Comparison of ENCODE assay signal across 25 mouse cellular contexts in genomic region chr1:162247216-162247615, GRCm38 (mm10).
DNase-seq lines count a peak whose midpoint lies in the region; ATAC-seq and TF ChIP-seq lines count a peak whose summit lies in the region.
"Had no signal": no experiment of that assay in that cellular context is flagged by ENCODE, and none has a peak within 500 bp of the region (broad histone marks: within the 10 kb centered on the region; RNA-seq: fewer than 3 reads in every experiment).

No protein-coding gene starts in this region.

- H3K4me2 ChIP-seq in liver, embryonic 11.5 days = no peak overlapping the region
- no peak overlapping the region for H3K4me2 ChIP-seq in liver, postnatal 0 days (ENCODE audit: low read depth, low read length)
- H3K4me2 ChIP-seq: embryonic facial prominence, embryonic 12.5 days; forebrain, embryonic 13.5 days had no signal

- no peak overlapping the region for H3K4me3 ChIP-seq in liver, adult 2 months (ENCODE audit: insufficient read depth, low read depth, low read length)
- no peak overlapping the region for H3K4me3 ChIP-seq in liver, embryonic 11.5 days (ENCODE audit: low read depth, low read length)
- H3K4me3 ChIP-seq in liver, postnatal 0 days (ENCODE audit: low read depth, low read length) = no peak overlapping the region
- H3K4me3 ChIP-seq: embryonic facial prominence, embryonic 10.5 days; embryonic facial prominence, embryonic 12.5 days; forebrain, embryonic 13.5 days had no signal

- ATAC-seq in liver, embryonic 11.5 days (replicated peaks; ENCODE audit: low FRiP score) = no peak
- peak; percentile 97 for ATAC-seq in liver, postnatal 0 days
- ATAC-seq: activated CD4-positive, CD25-positive, alpha-beta regulatory T cell, adult 4 months; CD4-positive, CD25-positive, alpha-beta regulatory T cell, adult 4 months; forebrain, embryonic 13.5 days; Patski had no signal

- WGBS in liver, adult 2 months = 24% methylated on average over 5 of the region's 5 CpGs
- 86% methylated on average over 5 of the region's 5 CpGs for WGBS in liver, embryonic 11.5 days
- WGBS in liver, postnatal 0 days (ENCODE audit: insufficient replicate concordance) = 62% methylated on average over 5 of the region's 5 CpGs

- no peaks in the 10 kb centered on the region for H3K9me3 ChIP-seq in liver, embryonic 11.5 days (ENCODE audit: control insufficient read depth, low read length)
- H3K9me3 ChIP-seq in liver, postnatal 0 days (ENCODE audit: low read length) = no peaks in the 10 kb centered on the region
- H3K9me3 ChIP-seq: embryonic facial prominence, embryonic 10.5 days; embryonic facial prominence, embryonic 12.5 days; forebrain, embryonic 13.5 days; G1E had no signal

- H3K27ac ChIP-seq in liver, adult 2 months (replicated peaks; ENCODE audit: insufficient read depth, low read depth, low read length) = no peak overlapping the region
- H3K27ac ChIP-seq in liver, embryonic 11.5 days (ENCODE audit: low read depth, low read length) = no peak overlapping the region
- H3K27ac ChIP-seq in liver, postnatal 0 days (ENCODE audit: low read depth) = peak overlapping the region; percentile 62; the same call in 1 of the 2 replicates
- H3K27ac ChIP-seq: embryonic facial prominence, embryonic 10.5 days; embryonic facial prominence, embryonic 12.5 days; forebrain, embryonic 13.5 days had no signal

- TF ChIP-seq CTCF in liver, adult 2 months (IDR thresholded peaks at IDR 0.05; ENCODE audit: low read depth, low read length) = no peak
- no peak for TF ChIP-seq CTCF in liver, postnatal 0 days (IDR thresholded peaks at IDR 0.05; ENCODE audit: low read depth)

- no peak overlapping the region for H3K9ac ChIP-seq in liver, adult 2 months (ENCODE audit: low read depth, low read length)
- no peak overlapping the region for H3K9ac ChIP-seq in liver, embryonic 11.5 days (ENCODE audit: low read depth, low read length)
- no peak overlapping the region for H3K9ac ChIP-seq in liver, postnatal 0 days (replicated peaks)
- H3K9ac ChIP-seq: embryonic facial prominence, embryonic 12.5 days; forebrain, embryonic 13.5 days had no signal

- no peak for TF ChIP-seq POLR2A in liver, adult 2 months (IDR thresholded peaks at IDR 0.05; ENCODE audit: extremely low read depth, insufficient read depth, low read length)

- peak; percentile 79 for TF ChIP-seq EP300 in liver, postnatal 0 days (IDR thresholded peaks at IDR 0.05; ENCODE audit: low read depth)

- no peaks in the 10 kb centered on the region for H3K27me3 ChIP-seq in liver, adult 2 months (ENCODE audit: control insufficient read depth, insufficient read depth, low read length)
- H3K27me3 ChIP-seq in liver, embryonic 11.5 days (replicated peaks; ENCODE audit: control insufficient read depth, insufficient read depth, low read length) = no peaks in the 10 kb centered on the region
- no peaks in the 10 kb centered on the region for H3K27me3 ChIP-seq in liver, postnatal 0 days (ENCODE audit: insufficient read depth, low read length)
- H3K27me3 ChIP-seq: CH12.LX; embryonic facial prominence, embryonic 12.5 days; forebrain, embryonic 13.5 days; Patski had no signal

- H3K4me1 ChIP-seq in liver, adult 2 months (ENCODE audit: control insufficient read depth, insufficient read depth, low read length) = peaks cover 6% of the 10 kb centered on the region; the same call in 1 of the 2 replicates
- no peaks in the 10 kb centered on the region for H3K4me1 ChIP-seq in liver, embryonic 11.5 days (replicated peaks; ENCODE audit: control insufficient read depth, insufficient read depth, low read length)
- no peaks in the 10 kb centered on the region for H3K4me1 ChIP-seq in liver, postnatal 0 days (ENCODE audit: insufficient read depth)
- H3K4me1 ChIP-seq: forebrain, embryonic 13.5 days had no signal

- no peaks in the 10 kb centered on the region for H3K36me3 ChIP-seq in liver, adult 2 months (ENCODE audit: control insufficient read depth, insufficient read depth, low read length)
- no peaks in the 10 kb centered on the region for H3K36me3 ChIP-seq in liver, embryonic 11.5 days (ENCODE audit: control insufficient read depth, insufficient read depth, low read length)
- H3K36me3 ChIP-seq in liver, postnatal 0 days (replicated peaks; ENCODE audit: insufficient read depth, low read length) = no peaks in the 10 kb centered on the region
- H3K36me3 ChIP-seq: embryonic facial prominence, embryonic 10.5 days; embryonic facial prominence, embryonic 12.5 days; G1E had no signal

- DNase-seq in heart, adult 11 months = peak; percentile 2
- DNase-seq in heart, postnatal 4 days = no peak
- DNase-seq in liver, adult 2 months (ENCODE audit: extremely low read depth, low read depth, low spot score) = peak; percentile 94
- no peak for DNase-seq in liver, embryonic 11.5 days (ENCODE audit: low spot score)
- no peak for DNase-seq in liver, postnatal 0 days
- DNase-seq in liver = no peak
- DNase-seq in retina, postnatal 1 day = peak; percentile 12
- DNase-seq in retina, embryonic 14.5 days (ENCODE audit: low spot score) = no peak
- DNase-seq: adrenal gland, adult 8-10 months; adrenal gland, postnatal 14 days; adrenal gland, postnatal 36 days; B cell, adult 2 months; cerebellum, adult 11-12 months; cerebellum, adult 2 months; cerebellum, adult 9-10 months; cerebellum, postnatal 10 days; cerebellum, postnatal 25 days had no signal

- H3K79me2 ChIP-seq in liver, adult 2 months (ENCODE audit: control insufficient read depth, insufficient read depth, low read length) = no peaks in the 10 kb centered on the region

Comparison
In these comparisons a context has a peak if more than half of its experiments do, and no peak if none do; other contexts are left out.
1. DNase-seq: peak in heart, adult 11 months (single experiment), liver, adult 2 months (single experiment) and retina, postnatal 1 day (single experiment); none in heart, postnatal 4 days (single experiment), liver, embryonic 11.5 days (single experiment), liver, postnatal 0 days (single experiment), liver (single experiment) and retina, embryonic 14.5 days (single experiment).